Mouse (Mus musculus): ENCODE measurements around the gene Foxn3. TPM values are rescaled to one million over a fixed set of nuclear protein-coding genes. Genes with fewer than 3 reads are reported as not detected.

The Foxn3 gene
- polyA plus RNA-seq, 3 experiments from 2014 or later, result 65.0 to 119 (median 97.5) TPM

DNA sequence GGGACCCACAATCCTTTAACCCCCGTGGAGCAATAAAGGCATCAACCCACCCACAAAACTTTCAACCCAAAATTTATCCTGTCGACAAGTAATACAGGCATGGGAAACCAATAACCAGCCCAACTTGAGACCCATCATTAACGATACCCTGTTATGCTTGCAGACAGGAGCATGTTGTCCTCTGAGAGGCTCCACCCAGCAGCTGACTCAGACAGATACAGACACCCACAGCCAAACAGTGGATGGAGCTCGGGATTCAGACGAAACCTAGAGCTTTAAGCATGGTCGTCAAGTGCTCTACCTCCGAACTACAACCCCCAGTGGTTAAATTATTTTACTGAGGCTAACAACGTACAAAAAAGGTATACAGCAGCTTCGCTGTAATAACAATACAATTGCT, 182.1 kb downstream of the Foxn3 start:
- ATAC-seq, result no peak

- peak; percentile 92 for ATAC-seq
These were observed 182.5 kb downstream of the Foxn3 start for GRCm38 (mm10) chr12:99380855-99381262.

DNA sequence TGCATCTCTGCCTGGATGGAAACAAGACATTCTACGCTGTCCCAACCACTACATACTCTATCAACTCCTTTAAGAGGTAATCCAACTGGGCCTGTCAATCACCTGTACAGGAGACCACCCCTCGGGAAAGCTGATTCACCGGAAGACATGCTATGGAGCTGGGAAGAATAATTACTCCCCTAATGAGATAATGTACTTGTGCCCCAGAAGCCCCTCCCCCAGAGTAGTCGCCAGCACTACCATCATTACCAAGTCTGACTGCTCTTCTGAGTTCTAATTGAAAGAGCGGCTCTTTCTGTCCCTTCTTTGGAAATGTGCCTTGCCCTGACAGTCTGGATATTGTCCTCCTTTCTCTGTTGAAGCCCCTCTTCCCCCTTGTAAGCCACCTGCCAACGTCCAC, 183.3 kb downstream of the Foxn3 start:
- ATAC-seq, result no peak

DNA sequence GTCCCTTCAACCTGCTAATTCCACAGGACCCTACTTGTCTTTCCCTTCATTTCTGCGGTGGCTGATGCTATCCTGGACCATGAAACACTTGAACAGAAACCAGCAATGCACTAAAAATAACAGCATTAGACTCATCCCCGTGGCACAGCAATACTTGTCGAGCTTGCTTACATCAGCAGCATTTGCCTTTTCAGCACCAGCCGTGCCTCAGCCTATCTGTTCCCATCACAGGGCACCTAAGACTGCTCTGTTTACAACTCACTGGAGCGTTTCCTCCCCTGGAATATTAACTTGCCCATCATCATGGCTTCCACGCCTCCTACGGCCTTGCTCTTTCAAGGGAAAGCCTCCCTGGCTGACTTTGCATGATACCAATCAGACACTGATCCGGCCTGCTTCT, 185.1 kb downstream of the Foxn3 start:
- no peak for ATAC-seq

DNA sequence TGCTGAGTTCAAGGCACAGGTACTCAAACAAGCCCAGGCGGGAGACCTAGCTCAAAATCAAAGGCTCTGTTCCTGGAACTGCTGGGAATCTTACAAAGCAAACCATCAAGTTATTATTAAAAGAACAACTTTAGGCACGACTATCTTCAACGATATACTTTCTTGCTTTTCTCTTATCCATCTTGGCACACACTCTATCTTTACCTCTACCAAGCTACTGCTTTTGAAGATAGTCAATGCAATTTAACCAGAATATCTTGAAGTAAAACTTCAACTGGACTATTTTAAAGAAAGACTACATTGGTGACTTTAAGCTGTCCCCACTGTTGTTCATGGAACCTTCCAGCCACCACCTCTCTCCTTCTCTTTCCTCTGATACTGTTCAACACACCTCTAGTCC, 185.7 kb downstream of the Foxn3 start:
- no peak for ATAC-seq

- no peak for ATAC-seq
These were observed 186.3 kb downstream of the Foxn3 start for GRCm38 (mm10) chr12:99377069-99377468.

- peak; percentile 37 for ATAC-seq
These were observed 187.4 kb downstream of the Foxn3 start for GRCm38 (mm10) chr12:99375878-99376454.

DNA sequence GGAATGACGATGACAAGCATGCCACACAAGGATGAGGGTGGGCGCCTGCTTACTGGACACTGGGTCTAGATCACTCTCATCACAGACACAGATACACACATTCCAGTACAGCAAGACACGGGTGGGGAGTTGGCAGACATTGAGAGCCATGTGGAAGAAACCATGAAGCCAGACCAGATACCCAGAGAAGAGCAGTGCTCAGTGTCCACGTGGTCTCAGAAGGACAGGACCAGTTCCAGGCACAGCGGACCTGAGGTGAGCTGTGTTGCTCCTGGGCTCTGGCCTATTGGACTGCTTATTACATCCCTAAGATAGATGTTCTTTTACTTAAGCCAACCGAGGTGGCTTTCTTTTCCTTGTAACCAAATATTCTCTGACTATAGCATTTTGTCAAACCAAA, 188.0 kb downstream of the Foxn3 start:
- ATAC-seq, result no peak

- ATAC-seq, result no peak
These were observed 189.2 kb downstream of the Foxn3 start for GRCm38 (mm10) chr12:99374099-99374600.

DNA sequence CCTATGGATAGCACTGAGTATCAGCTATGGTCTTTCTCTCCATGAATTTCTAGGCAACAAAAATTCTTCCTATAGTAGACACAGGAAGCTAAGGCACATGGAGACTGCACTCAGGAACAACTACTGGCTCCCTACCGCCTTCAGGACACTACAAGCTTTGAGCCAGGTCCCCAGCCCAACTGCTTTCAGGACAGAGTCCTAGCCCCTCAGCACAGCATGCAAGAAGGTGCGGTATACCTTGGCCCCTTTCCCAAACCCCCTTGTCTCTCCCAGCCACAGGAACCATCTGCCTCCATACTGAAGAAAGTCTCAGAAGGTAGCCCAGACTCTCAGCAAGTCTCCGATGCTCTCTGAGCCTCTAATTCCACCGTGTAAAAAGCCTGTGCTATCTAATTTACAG, 189.8 kb downstream of the Foxn3 start:
- ATAC-seq, result no peak

- ATAC-seq, result no peak
These were observed 191.9 kb downstream of the Foxn3 start for GRCm38 (mm10) chr12:99371500-99371899.

DNA sequence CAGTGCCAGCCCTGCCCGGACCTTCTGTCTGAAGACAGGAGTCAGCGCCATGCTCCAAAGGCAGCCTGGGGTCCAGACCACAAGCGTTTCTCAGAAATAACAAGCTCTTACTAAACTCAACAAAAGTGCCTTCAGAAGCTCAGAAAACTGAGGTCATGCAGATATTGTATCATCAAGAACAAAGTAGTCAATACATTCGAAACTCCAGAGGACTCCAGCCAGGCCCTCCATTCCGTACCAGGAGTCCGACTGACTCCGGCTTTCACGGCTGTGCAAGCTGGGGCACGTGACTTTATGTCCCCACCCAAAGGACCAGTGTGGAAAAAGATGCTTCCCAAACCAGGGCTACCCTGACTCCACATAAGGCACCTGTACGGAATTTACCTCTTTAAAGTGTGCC, 195.1 kb downstream of the Foxn3 start:
- ATAC-seq, result no peak

DNA sequence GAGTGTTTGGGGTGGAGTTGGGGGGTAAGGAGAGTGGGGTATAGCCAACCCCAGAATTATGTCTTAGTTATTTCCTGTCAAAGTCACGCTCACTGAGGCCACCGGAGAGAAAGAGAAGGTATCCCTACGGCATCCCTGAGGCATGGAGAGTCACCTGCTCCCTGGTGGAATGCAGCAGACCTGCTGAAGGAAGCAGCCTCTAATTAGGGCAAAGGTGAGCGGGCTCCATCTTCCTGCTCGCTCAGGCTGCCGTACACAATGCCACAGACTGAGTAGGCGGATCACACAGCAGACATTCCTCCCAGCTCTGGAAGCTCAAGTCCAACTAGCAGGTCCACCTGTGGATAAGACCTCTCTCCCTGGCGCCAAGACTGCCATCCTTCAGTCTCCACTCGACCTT, 197.4 kb downstream of the Foxn3 start:
- ATAC-seq, result no peak

DNA sequence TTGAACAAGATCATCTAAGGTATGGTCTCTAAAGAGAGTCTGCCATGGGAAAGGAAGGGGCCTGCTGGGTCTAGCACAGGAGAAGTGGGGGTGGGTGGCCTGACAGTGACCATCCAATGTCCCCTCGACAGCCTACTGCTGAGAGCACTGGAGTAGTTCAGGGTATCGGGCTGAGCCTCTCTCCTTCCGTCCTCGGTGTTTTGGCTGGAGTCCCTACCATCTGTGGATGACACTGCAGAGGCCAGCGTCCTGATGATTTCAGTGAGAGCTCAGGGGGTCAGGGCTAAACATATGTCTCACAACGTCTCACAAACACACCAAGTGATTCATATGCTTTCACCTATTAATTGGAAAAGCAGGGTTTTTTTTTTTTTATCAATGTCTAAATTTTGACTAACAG, 199.2 kb downstream of the Foxn3 start:
- ATAC-seq, result no peak

- ATAC-seq, result no peak
These were observed 200.4 kb downstream of the Foxn3 start for GRCm38 (mm10) chr12:99363024-99363423.

DNA sequence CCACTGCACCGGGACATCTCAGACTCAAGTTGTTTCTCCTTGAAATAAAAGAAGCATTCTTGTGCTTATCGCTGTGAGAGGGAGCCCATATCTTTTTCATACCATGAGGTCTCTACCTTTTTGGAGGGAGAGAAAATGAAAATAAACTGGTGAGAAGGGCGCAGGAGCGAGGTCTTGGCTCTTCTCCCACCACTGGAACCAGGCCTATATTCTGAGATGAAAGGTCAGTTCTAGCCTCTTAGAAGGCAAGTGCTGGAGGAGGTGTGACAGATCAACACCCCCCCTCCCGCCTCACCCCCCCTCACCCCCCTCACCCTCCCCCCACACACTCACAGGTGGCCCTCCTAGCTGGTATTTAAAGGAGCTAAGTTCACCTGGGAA, 201.6 kb downstream of the Foxn3 start:
- no peak for ATAC-seq

DNA sequence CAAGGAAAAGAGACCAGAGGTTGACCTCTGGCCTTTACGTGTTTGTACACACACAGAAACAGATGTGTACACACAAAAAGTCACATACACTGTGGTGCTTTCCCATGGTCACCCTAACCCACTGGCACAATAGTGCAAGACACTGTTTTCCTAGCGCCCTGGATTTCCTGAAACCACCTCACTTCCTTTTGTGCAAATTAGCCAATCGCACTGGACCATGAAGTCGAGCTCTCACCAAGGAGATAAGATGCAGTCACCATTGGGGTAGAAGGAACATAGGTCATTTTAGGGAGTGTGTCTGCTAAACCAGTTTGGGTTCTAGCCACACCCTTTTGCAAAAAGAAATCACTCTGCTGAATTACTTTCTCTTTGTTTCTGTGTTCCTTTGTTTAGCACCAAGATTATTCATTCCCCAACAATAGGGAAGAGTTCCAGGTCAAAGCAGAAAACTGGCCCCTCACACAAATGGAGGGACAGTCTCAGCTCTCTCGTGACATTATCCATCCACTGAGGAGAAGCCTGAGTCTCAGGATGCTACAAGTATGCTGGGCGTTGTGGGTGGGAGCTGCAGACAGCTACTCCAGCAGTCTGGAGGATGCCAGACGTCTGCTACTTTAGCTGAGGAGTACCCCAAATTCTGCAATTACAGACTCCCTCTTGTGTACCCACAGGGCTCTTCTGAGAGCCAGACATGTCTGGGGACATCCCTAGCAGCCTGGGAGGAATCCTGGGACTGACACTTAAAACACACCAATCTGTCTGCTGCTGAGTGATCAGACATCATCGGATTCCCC, 202.2 kb downstream of the Foxn3 start:
- no peak for ATAC-seq

DNA sequence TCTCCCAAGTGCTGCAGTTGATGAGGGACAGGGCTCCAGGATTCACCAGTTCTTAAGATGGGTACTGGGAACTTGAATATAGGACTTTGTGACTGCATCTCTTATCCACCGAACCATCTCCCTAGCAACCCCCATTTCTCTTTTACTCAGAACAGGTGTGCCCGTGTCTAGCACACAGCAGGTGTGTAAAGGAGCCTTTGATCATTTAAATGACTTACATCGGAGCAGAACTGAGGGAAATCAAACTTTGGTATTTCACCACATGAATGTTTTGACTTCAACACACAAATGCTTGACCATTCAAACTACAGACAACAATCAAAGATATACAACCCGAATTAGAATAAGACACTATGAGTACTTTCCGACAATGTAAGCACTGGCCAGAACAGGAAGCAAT, 204.7 kb downstream of the Foxn3 start:
- no peak for ATAC-seq

- ATAC-seq, result no peak
These were observed 206.7 kb downstream of the Foxn3 start for GRCm38 (mm10) chr12:99356660-99357059.

DNA sequence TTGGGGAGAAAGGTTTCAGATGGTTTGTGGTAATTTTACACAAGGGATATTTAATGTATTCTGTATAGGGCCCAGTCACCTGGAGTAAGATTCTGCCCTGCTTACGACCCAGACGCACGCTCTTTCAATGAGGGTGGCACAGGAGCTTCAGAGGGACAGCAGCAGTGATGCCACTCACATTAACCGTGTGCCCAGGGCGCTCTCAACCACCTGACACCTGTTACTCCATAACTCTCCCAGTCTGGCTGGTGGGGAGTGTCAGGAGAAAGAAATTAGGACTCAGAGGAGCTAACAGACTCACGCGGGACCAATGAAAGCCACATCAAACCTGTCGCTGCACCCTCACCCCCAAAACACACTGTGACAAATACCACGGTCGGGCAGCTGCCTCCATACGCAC, 209.7 kb downstream of the Foxn3 start:
- no peak for ATAC-seq

GRCm38 (mm10) chr12:99352583-99352982, 210.8 kb downstream of the Foxn3 start:
- ATAC-seq, result no peak

GRCm38 (mm10) chr12:99352136-99352535, 211.2 kb downstream of the Foxn3 start:
- no peak for ATAC-seq

GRCm38 (mm10) chr12:99351731-99352130, 211.7 kb downstream of the Foxn3 start:
- no peak for ATAC-seq

DNA sequence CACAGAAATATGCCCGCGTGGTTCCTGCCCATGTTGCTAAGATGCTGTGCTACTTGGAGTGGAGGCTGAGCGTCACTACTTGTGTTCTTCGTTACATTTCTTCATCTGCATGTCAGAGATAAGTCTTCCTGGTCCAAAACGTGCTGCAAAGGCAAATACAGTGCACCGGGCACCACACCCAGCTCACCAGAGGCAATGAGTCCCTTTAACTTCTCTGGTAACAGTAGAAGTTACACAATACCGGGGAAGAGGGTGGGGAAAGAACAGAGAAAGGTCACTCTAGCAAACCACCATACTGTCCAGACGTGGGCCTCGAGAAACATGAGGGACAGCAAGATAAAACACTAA, 213.8 kb downstream of the Foxn3 start:
- ATAC-seq, result no peak

All from inflammation-experienced regulatory T-cells, adult 6 months (primary cell).